In the genomic region with DNA sequence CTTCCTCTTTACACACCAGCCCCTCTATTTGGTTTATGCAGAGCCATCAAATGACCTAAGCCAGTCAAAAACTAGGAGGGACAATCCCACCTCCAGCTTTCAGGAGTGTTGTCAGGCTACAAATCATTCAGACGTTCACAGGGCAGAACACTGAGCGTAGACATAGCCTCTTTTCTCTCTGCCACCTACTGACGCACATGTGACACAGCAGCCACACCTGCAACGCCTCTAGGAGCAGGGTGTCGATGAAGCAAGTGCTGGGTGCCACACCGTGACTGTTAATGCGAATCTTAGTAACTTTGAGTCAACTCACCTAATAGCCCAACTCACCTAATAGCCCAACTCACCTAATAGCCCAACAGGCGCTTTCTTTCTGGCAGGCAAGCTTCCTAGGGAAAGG, we compare ENCODE assay signal across 8 mouse cellular contexts. TPM values are rescaled to one million over a fixed set of nuclear protein-coding genes. Genes with fewer than 3 reads are reported as not detected.
DNase-seq lines count a peak whose midpoint lies in the region; ATAC-seq and TF ChIP-seq lines count a peak whose summit lies in the region.

No protein-coding gene starts in this region.

- ATAC-seq in limb, embryonic 14.5 days (ENCODE audit: low FRiP score, low read depth), result no peak
- 0 out of 2 replicates have a peak, but pooled peaks have one; percentile 15 for ATAC-seq in midbrain, embryonic 14.5 days (ENCODE audit: low FRiP score, low TSS enrichment)

- H3K27ac ChIP-seq in embryonic facial prominence, embryonic 10.5 days (replicated peaks), result peak overlapping the region; percentile 91
- peak overlapping the region; percentile 99 for H3K27ac ChIP-seq in hindbrain, embryonic 10.5 days
- H3K27ac ChIP-seq in limb, embryonic 14.5 days (replicated peaks; ENCODE audit: low read depth, low read length), result no peak overlapping the region
- no peak overlapping the region for H3K27ac ChIP-seq in midbrain, embryonic 14.5 days (replicated peaks; ENCODE audit: low read depth, low read length)

- no peak for TF ChIP-seq POLR2A in limb, embryonic 14.5 days (IDR thresholded peaks at IDR 0.05; ENCODE audit: borderline replicate concordance, extremely low read depth, insufficient read depth, insufficient read length)

- H3K36me3 ChIP-seq in embryonic facial prominence, embryonic 10.5 days (replicated peaks), result peaks cover 52% of the 10 kb centered on the region
- peaks cover 50% of the 10 kb centered on the region for H3K36me3 ChIP-seq in hindbrain, embryonic 10.5 days
- peaks cover 49% of the 10 kb centered on the region for H3K36me3 ChIP-seq in limb, embryonic 14.5 days (ENCODE audit: control insufficient read depth, insufficient read depth, low read length)
- peaks cover 44% of the 10 kb centered on the region for H3K36me3 ChIP-seq in midbrain, embryonic 14.5 days (ENCODE audit: control insufficient read depth, insufficient read depth, low read length)

- 14% methylated on average over 8 of the region's 8 CpGs for WGBS in embryonic facial prominence, embryonic 10.5 days
- 17% methylated on average over 8 of the region's 8 CpGs for WGBS in hindbrain, embryonic 10.5 days
- 3% methylated on average over 8 of the region's 8 CpGs for WGBS in limb, embryonic 14.5 days
- WGBS in midbrain, embryonic 14.5 days, result 5% methylated on average over 8 of the region's 8 CpGs

- H3K9me3 ChIP-seq in embryonic facial prominence, embryonic 10.5 days, result no peaks in the 10 kb centered on the region
- H3K9me3 ChIP-seq in hindbrain, embryonic 10.5 days, result no peaks in the 10 kb centered on the region
- no peaks in the 10 kb centered on the region for H3K9me3 ChIP-seq in limb, embryonic 14.5 days (ENCODE audit: control insufficient read depth, low read length)
- no peaks in the 10 kb centered on the region for H3K9me3 ChIP-seq in midbrain, embryonic 14.5 days (ENCODE audit: control insufficient read depth, low read length)

- DNase-seq in ovary, postnatal 36 days (ENCODE audit: low spot score), result peak; percentile 24
- DNase-seq in ovary, postnatal 14 days (ENCODE audit: low spot score), result no peak
- peak; percentile 51 for DNase-seq in embryonic facial prominence, embryonic 10.5 days (ENCODE audit: low spot score)
- peak; percentile 47 for DNase-seq in hindbrain, embryonic 10.5 days (ENCODE audit: low spot score)
- no peak for DNase-seq in limb, embryonic 14.5 days (ENCODE audit: low spot score)
- DNase-seq in midbrain, embryonic 14.5 days, result peak; percentile 74
- DNase-seq in thymus, postnatal 25 days, result peak; percentile 75
- no peak for DNase-seq in layer of hippocampus, adult 9-11 months

- no peaks in the 10 kb centered on the region for H3K27me3 ChIP-seq in embryonic facial prominence, embryonic 10.5 days (replicated peaks; ENCODE audit: low read depth, poor library complexity, severe bottlenecking)
- H3K27me3 ChIP-seq in hindbrain, embryonic 10.5 days (ENCODE audit: insufficient read depth, poor library complexity, severe bottlenecking), result no peaks in the 10 kb centered on the region
- no peaks in the 10 kb centered on the region for H3K27me3 ChIP-seq in limb, embryonic 14.5 days (ENCODE audit: control insufficient read depth, insufficient read depth, low read length)
- no peaks in the 10 kb centered on the region for H3K27me3 ChIP-seq in midbrain, embryonic 14.5 days (ENCODE audit: control insufficient read depth, insufficient read depth, low read length)

- H3K4me1 ChIP-seq in embryonic facial prominence, embryonic 10.5 days, result peaks cover 40% of the 10 kb centered on the region
- peaks cover 45% of the 10 kb centered on the region for H3K4me1 ChIP-seq in hindbrain, embryonic 10.5 days (replicated peaks)
- H3K4me1 ChIP-seq in limb, embryonic 14.5 days (ENCODE audit: control insufficient read depth, insufficient read depth, low read length), result peaks cover 18% of the 10 kb centered on the region
- H3K4me1 ChIP-seq in midbrain, embryonic 14.5 days (ENCODE audit: control insufficient read depth, insufficient read depth, low read length), result peaks cover 15% of the 10 kb centered on the region

- H3K9ac ChIP-seq in limb, embryonic 14.5 days (ENCODE audit: low read depth, low read length, severe bottlenecking), result peak overlapping the region; percentile 95
- peak overlapping the region; percentile 94 for H3K9ac ChIP-seq in midbrain, embryonic 14.5 days (replicated peaks; ENCODE audit: low read length)

- peak overlapping the region; percentile 44 for H3K4me2 ChIP-seq in limb, embryonic 14.5 days (replicated peaks; ENCODE audit: low read depth, low read length, severe bottlenecking)
- H3K4me2 ChIP-seq in midbrain, embryonic 14.5 days (ENCODE audit: low read length), result peak overlapping the region; percentile 61

- H3K4me3 ChIP-seq in embryonic facial prominence, embryonic 10.5 days, result peak overlapping the region; percentile 74
- peak overlapping the region; percentile 98 for H3K4me3 ChIP-seq in hindbrain, embryonic 10.5 days
- H3K4me3 ChIP-seq in limb, embryonic 14.5 days (replicated peaks; ENCODE audit: low read length), result peak overlapping the region; percentile 96
- peak overlapping the region; percentile 90 for H3K4me3 ChIP-seq in midbrain, embryonic 14.5 days (replicated peaks; ENCODE audit: low read depth, low read length)

RNA-seq across cellular contexts. Expression of a gene that starts 10.8 kb away (rescaled TPM):
- polyA plus RNA-seq in embryonic facial prominence, embryonic 10.5 days (2016; fragmentation: Nextera tagmentation; extraction: Ambion mirVana), result 39.9 and 43.8 TPM in 2 replicates
- 32.8 and 48.5 TPM in 2 replicates for polyA plus RNA-seq in hindbrain, embryonic 10.5 days (2016; fragmentation: Nextera tagmentation; extraction: Ambion mirVana)
- 42.2 and 62.8 TPM in 2 replicates for polyA plus RNA-seq in limb, embryonic 14.5 days (2012; rRNA removed)
- polyA plus RNA-seq in limb, embryonic 14.5 days (2014; fragmentation: Nextera tagmentation; extraction: Ambion mirVana), result 47.5 and 54.2 TPM in 2 replicates
- polyA plus RNA-seq in midbrain, embryonic 14.5 days (2014; fragmentation: Nextera tagmentation; extraction: Ambion mirVana), result 123 and 160 TPM in 2 replicates

RNA-seq across cellular contexts. Expression of a gene that starts 32.0 kb away (rescaled TPM):
- not detected in 2 replicates for polyA plus RNA-seq in embryonic facial prominence, embryonic 10.5 days (2016; fragmentation: Nextera tagmentation; extraction: Ambion mirVana)
- not detected in 2 replicates for polyA plus RNA-seq in hindbrain, embryonic 10.5 days (2016; fragmentation: Nextera tagmentation; extraction: Ambion mirVana)
- not detected in 2 replicates for polyA plus RNA-seq in limb, embryonic 14.5 days (2012; rRNA removed)
- not detected in 2 replicates for polyA plus RNA-seq in limb, embryonic 14.5 days (2014; fragmentation: Nextera tagmentation; extraction: Ambion mirVana)
- not detected in 2 replicates for polyA plus RNA-seq in midbrain, embryonic 14.5 days (2014; fragmentation: Nextera tagmentation; extraction: Ambion mirVana)

RNA-seq across cellular contexts. Expression of a gene that starts 34.9 kb away (rescaled TPM):
- polyA plus RNA-seq in embryonic facial prominence, embryonic 10.5 days (2016; fragmentation: Nextera tagmentation; extraction: Ambion mirVana), result 12.4 and 12.9 TPM in 2 replicates
- 12.3 and 13.5 TPM in 2 replicates for polyA plus RNA-seq in hindbrain, embryonic 10.5 days (2016; fragmentation: Nextera tagmentation; extraction: Ambion mirVana)
- polyA plus RNA-seq in limb, embryonic 14.5 days (2012; rRNA removed), result 27.8 and 35.1 TPM in 2 replicates
- 24.1 and 28.9 TPM in 2 replicates for polyA plus RNA-seq in limb, embryonic 14.5 days (2014; fragmentation: Nextera tagmentation; extraction: Ambion mirVana)
- 1.8 and 3.8 TPM in 2 replicates for polyA plus RNA-seq in midbrain, embryonic 14.5 days (2014; fragmentation: Nextera tagmentation; extraction: Ambion mirVana)

RNA-seq across cellular contexts. Expression of a gene that starts 52.6 kb away (rescaled TPM):
- not detected in 2 replicates for polyA plus RNA-seq in embryonic facial prominence, embryonic 10.5 days (2016; fragmentation: Nextera tagmentation; extraction: Ambion mirVana)
- not detected in 2 replicates for polyA plus RNA-seq in hindbrain, embryonic 10.5 days (2016; fragmentation: Nextera tagmentation; extraction: Ambion mirVana)
- not detected in 2 replicates for polyA plus RNA-seq in limb, embryonic 14.5 days (2012; rRNA removed)
- not detected in 2 replicates for polyA plus RNA-seq in limb, embryonic 14.5 days (2014; fragmentation: Nextera tagmentation; extraction: Ambion mirVana)
- not detected in 2 replicates for polyA plus RNA-seq in midbrain, embryonic 14.5 days (2014; fragmentation: Nextera tagmentation; extraction: Ambion mirVana)

RNA-seq across cellular contexts. Expression of a gene that starts 59.3 kb away (rescaled TPM):
- polyA plus RNA-seq in embryonic facial prominence, embryonic 10.5 days (2016; fragmentation: Nextera tagmentation; extraction: Ambion mirVana), result 93.2 and 96.6 TPM in 2 replicates
- 78.3 and 101 TPM in 2 replicates for polyA plus RNA-seq in hindbrain, embryonic 10.5 days (2016; fragmentation: Nextera tagmentation; extraction: Ambion mirVana)
- 262 and 311 TPM in 2 replicates for polyA plus RNA-seq in limb, embryonic 14.5 days (2012; rRNA removed)
- polyA plus RNA-seq in limb, embryonic 14.5 days (2014; fragmentation: Nextera tagmentation; extraction: Ambion mirVana), result 104 and 108 TPM in 2 replicates
- 36.7 and 51.1 TPM in 2 replicates for polyA plus RNA-seq in midbrain, embryonic 14.5 days (2014; fragmentation: Nextera tagmentation; extraction: Ambion mirVana)

Comparison
In these comparisons a context has a peak if more than half of its experiments do, and no peak if none do; other contexts are left out.
1. DNase-seq: peak in ovary, postnatal 36 days (single experiment), embryonic facial prominence, embryonic 10.5 days (single experiment), hindbrain, embryonic 10.5 days (single experiment), midbrain, embryonic 14.5 days (single experiment) and thymus, postnatal 25 days (single experiment); none in ovary, postnatal 14 days (single experiment), limb, embryonic 14.5 days (single experiment) and layer of hippocampus, adult 9-11 months (single experiment).
2. H3K27ac ChIP-seq: peak in embryonic facial prominence, embryonic 10.5 days (single experiment) and hindbrain, embryonic 10.5 days (single experiment); none in limb, embryonic 14.5 days (single experiment) and midbrain, embryonic 14.5 days (single experiment).
3. Peak in every context shown above with its lines, with median percentiles within 50 percentile points of each other: H3K4me3 ChIP-seq.